Mouse (Mus musculus): ENCODE data around the gene Zfp467.

GRCm38 (mm10) chr6:48396686-48397085, 48.9 kb downstream of the Zfp467 start:
- no peak for TF ChIP-seq CTCF (IDR thresholded peaks at IDR 0.05)
- TF ChIP-seq EP300 (IDR thresholded peaks at IDR 0.05): no peak

All from lung, postnatal 0 days (tissue).